Mouse (Mus musculus) testis, postnatal 14 days (tissue): ENCODE measurements around the gene Ucp2.

Experiments
- DNase-seq: peaks from one replicate; pipeline ENCODE4 v3.0.0; 2021; ENCODE audit warnings: low spot score

The Ucp2 gene

GRCm38 (mm10) chr7:100503076-100503475 is 9.9 kb downstream of the Ucp2 start:
- DNase-seq = no peak

GRCm38 (mm10) chr7:100504740-100505487 is 11.8 kb downstream of the Ucp2 start:
- DNase-seq = no peak

- no peak for DNase-seq
Observed at GRCm38 (mm10) chr7:100506494-100506893, 13.4 kb downstream of the Ucp2 start.

- DNase-seq = no peak
Observed at GRCm38 (mm10) chr7:100508670-100509069, 15.5 kb downstream of the Ucp2 start.

- no peak for DNase-seq
Observed at GRCm38 (mm10) chr7:100511602-100512001, 18.5 kb downstream of the Ucp2 start.

- DNase-seq = no peak
Observed at GRCm38 (mm10) chr7:100514573-100514972, 21.4 kb downstream of the Ucp2 start, which contains the start of gene Dnajb13. Gene Dnajb13, minus strand, starts transcription at chr7:100514960.

GRCm38 (mm10) chr7:100520204-100520603 is 27.1 kb downstream of the Ucp2 start:
- DNase-seq = no peak

GRCm38 (mm10) chr7:100520663-100521285 is 27.6 kb downstream of the Ucp2 start:
- peak; percentile 58 for DNase-seq

- DNase-seq = no peak
Observed at GRCm38 (mm10) chr7:100522222-100522621, 29.1 kb downstream of the Ucp2 start.

GRCm38 (mm10) chr7:100524669-100525068 is 31.5 kb downstream of the Ucp2 start:
- DNase-seq = no peak

GRCm38 (mm10) chr7:100530766-100531165 is 37.6 kb downstream of the Ucp2 start:
- no peak for DNase-seq

GRCm38 (mm10) chr7:100533503-100533902 is 40.4 kb downstream of the Ucp2 start:
- no peak for DNase-seq

GRCm38 (mm10) chr7:100534216-100534615 is 41.1 kb downstream of the Ucp2 start:
- no peak for DNase-seq

- no peak for DNase-seq
Observed at GRCm38 (mm10) chr7:100535831-100536230, 42.7 kb downstream of the Ucp2 start.

- DNase-seq = peak; percentile 89
Observed at GRCm38 (mm10) chr7:100536804-100537518, 43.8 kb downstream of the Ucp2 start, which contains the start of gene Coa4. Gene Coa4, plus strand, starts transcription at chr7:100537071.

- DNase-seq = no peak
Observed at GRCm38 (mm10) chr7:100537519-100537902, 44.4 kb downstream of the Ucp2 start.

GRCm38 (mm10) chr7:100539516-100539915 is 46.4 kb downstream of the Ucp2 start:
- no peak for DNase-seq

GRCm38 (mm10) chr7:100544437-100544836 is 51.3 kb downstream of the Ucp2 start:
- DNase-seq = no peak

- DNase-seq = no peak
Observed at GRCm38 (mm10) chr7:100547631-100548030, 54.5 kb downstream of the Ucp2 start.

GRCm38 (mm10) chr7:100549796-100550195 is 56.7 kb downstream of the Ucp2 start:
- DNase-seq = no peak

- peak; percentile 25 for DNase-seq
Observed at GRCm38 (mm10) chr7:100550338-100551007, 57.3 kb downstream of the Ucp2 start.
